Mouse (Mus musculus) limb, embryonic 14.5 days (tissue): ENCODE data around the gene Hoxc13. TPM values are rescaled to one million over a fixed set of nuclear protein-coding genes. Genes with fewer than 3 reads are reported as not detected.

Experiments used
- ATAC-seq: fragments of 200-750 bp; cut with Nextera tagmentation; 2 replicates; pipeline ENCODE4 v1.8.0; 2017; ENCODE audit warnings: low read depth, moderate number of reproducible peaks, moderate TSS enrichment; ENCODE audit not compliant: low FRiP score
- DNase-seq: peaks from one replicate; pipeline ENCODE4 v3.0.0-alpha.2; 2015; ENCODE audit warnings: low spot score
- H3K27ac ChIP-seq: fragments of 300-500 bp; sonication (generic); replicated peaks from 2 replicates; pipeline ENCODE4 v1.5.1; 2014; ENCODE audit warnings: low read depth, mild to moderate bottlenecking, low read length, moderate library complexity, mixed read lengths
- H3K27me3 ChIP-seq: fragments of 300-500 bp; sonication (generic); 2 replicates; pipeline ENCODE4 v1.6.1; 2014; ENCODE audit warnings: low read length, mixed read lengths; ENCODE audit not compliant: control insufficient read depth, insufficient read depth
- H3K36me3 ChIP-seq: fragments of 300-500 bp; sonication (generic); 2 replicates; pipeline ENCODE4 v1.6.1; 2014; ENCODE audit warnings: mild to moderate bottlenecking, low read length, moderate library complexity, mixed read lengths; ENCODE audit not compliant: control insufficient read depth, insufficient read depth
- H3K4me1 ChIP-seq: fragments of 300-500 bp; sonication (generic); 2 replicates; pipeline ENCODE4 v1.6.1; 2014; ENCODE audit warnings: antibody characterized with exemption, low read length, mixed read lengths; ENCODE audit not compliant: control insufficient read depth, insufficient read depth
- H3K4me2 ChIP-seq: fragments of 300-500 bp; sonication (generic); replicated peaks from 2 replicates; pipeline ENCODE4 v1.6.1; 2014; ENCODE audit warnings: low read depth, mild to moderate bottlenecking, low read length, moderate library complexity; ENCODE audit not compliant: severe bottlenecking
- H3K4me3 ChIP-seq: fragments of 300-500 bp; sonication (generic); replicated peaks from 2 replicates; pipeline ENCODE4 v1.5.1; 2014; ENCODE audit warnings: low read length
- H3K9ac ChIP-seq: fragments of 300-500 bp; sonication (generic); 2 replicates; pipeline ENCODE4 v1.6.1; 2014; ENCODE audit warnings: mild to moderate bottlenecking, low read depth, low read length, moderate library complexity; ENCODE audit not compliant: severe bottlenecking
- H3K9me3 ChIP-seq: fragments of 300-500 bp; sonication (generic); 2 replicates; pipeline ENCODE4 v1.6.1; 2016; ENCODE audit warnings: low read length; ENCODE audit not compliant: control insufficient read depth
- POLR2A ChIP-seq: fragments of 200-500 bp; IDR thresholded peaks from 2 replicates; pipeline ENCODE4 v1.8.0; 2012; ENCODE audit warnings: inconsistent platforms, mild to moderate bottlenecking, moderate library complexity, borderline replicate concordance; ENCODE audit not compliant: insufficient read depth, insufficient read length; ENCODE audit errors: extremely low read depth
- WGBS: fragments of 180-500 bp; shearing (Covaris S2); extraction: QIAGEN DNeasy Blood & Tissue Kit; methylation state at CpG from one replicate; pipeline ENCODE4 v1.1.7; 2014; 5-methylcytosine and 5-hydroxymethylcytosine counted together
- polyA plus RNA-seq, 2 experiments: library from polyadenylated mRNA; depleted of rRNA in 1 of 2; stranded (reverse) in 1 of 2; unstranded in 1 of 2; fragments of >200 nt; fragmentation: Nextera tagmentation in 1 of 2; extraction: Ambion mirVana in 1 of 2; gene quantifications; 2 replicates each; pipeline versions ENCODE4 v1.2.1 to v1.2.3; 2012 to 2014

The Hoxc13 gene
- polyA plus RNA-seq, 2 experiments: 2.9 to 6.1 TPM

- peak; percentile 42; the same call in 1 of the 2 replicates for ATAC-seq
- no peaks in the 10 kb centered on the region for H3K9me3 ChIP-seq
- under 1% methylated on average over 13 of the region's 13 CpGs for WGBS
- DNase-seq: peak; percentile 74
- peak overlapping the region; percentile 45 for H3K27ac ChIP-seq
- 0 out of 2 replicates have a peak overlapping the region, but pooled peaks have one; percentile 3 for H3K9ac ChIP-seq
- peaks cover 12% of the 10 kb centered on the region; the same call in 1 of the 2 replicates for H3K4me1 ChIP-seq
- peak overlapping the region; percentile 43 for H3K4me2 ChIP-seq
- H3K27me3 ChIP-seq: peaks cover 89% of the 10 kb centered on the region
- TF ChIP-seq POLR2A: no peak
- H3K4me3 ChIP-seq: peak overlapping the region; percentile 18; the same call in 1 of the 2 replicates
- no peaks in the 10 kb centered on the region for H3K36me3 ChIP-seq
These were observed 38.8 kb downstream of the Hoxc13 start for GRCm38 (mm10) chr15:102959663-102960191.

GRCm38 (mm10) chr15:102961728-102962127 is 40.8 kb downstream of the Hoxc13 start:
- H3K4me1 ChIP-seq: peaks cover 12% of the 10 kb centered on the region; the same call in 1 of the 2 replicates
- 4% methylated on average over 6 of the region's 6 CpGs for WGBS

DNA sequence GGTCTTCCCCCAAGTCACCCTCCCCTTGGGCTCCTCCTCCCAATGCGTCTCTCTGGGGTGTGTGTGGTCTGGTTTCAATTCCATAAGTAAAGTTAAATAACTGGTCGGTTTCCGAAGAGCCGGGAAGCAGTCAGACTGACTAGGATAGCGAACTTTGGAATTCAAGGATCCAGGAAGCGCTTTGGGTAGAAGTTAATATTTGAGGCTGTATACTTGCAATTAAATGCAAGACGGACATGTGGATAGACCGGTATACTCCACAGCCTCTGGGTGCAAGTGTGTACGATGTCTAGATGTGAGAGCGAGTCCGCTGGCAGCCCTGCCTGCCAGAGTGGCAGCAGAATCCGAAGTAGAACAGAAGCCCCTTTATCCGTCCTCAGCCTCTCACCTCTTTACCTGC is 41.6 kb downstream of the Hoxc13 start:
- Histone ChIP-seq H3K27ac (peak overlapping the region; percentile 61), H3K4me2 (peak overlapping the region; percentile 54), H3K4me1 (peaks cover 12% of the 10 kb centered on the region; the same call in 1 of the 2 replicates), H3K27me3 (peaks cover 90% of the 10 kb centered on the region), H3K36me3 (no peaks in the 10 kb centered on the region), H3K4me3 (peak overlapping the region; percentile 21), H3K9ac (peak overlapping the region; percentile 40), H3K9me3 (no peaks in the 10 kb centered on the region)
- DNase-seq: no peak
- WGBS: 4% methylated on average over 13 of the region's 13 CpGs
- no peak for TF ChIP-seq POLR2A
- ATAC-seq: no peak

More at GRCm38 (mm10) chr15:102961728-102962127, 40.8 kb downstream of the Hoxc13 start:
- no peak overlapping the region for H3K4me3 ChIP-seq
- H3K27ac ChIP-seq: 0 out of 2 replicates have a peak overlapping the region, but pooled peaks have one; percentile 39
- no peak for TF ChIP-seq POLR2A
- no peaks in the 10 kb centered on the region for H3K36me3 ChIP-seq
- DNase-seq (no peak), ATAC-seq (no peak)
- 0 out of 2 replicates have a peak overlapping the region, but pooled peaks have one; percentile 21 for H3K9ac ChIP-seq
- no peaks in the 10 kb centered on the region for H3K9me3 ChIP-seq
- peak overlapping the region; percentile 29 for H3K4me2 ChIP-seq
- H3K27me3 ChIP-seq: peaks cover 90% of the 10 kb centered on the region

GRCm38 (mm10) chr15:102963259-102963658 is 42.4 kb downstream of the Hoxc13 start:
- peak overlapping the region; percentile 50 for H3K27ac ChIP-seq
- DNase-seq (no peak), ATAC-seq (no peak)
- peak overlapping the region; percentile 46 for H3K9ac ChIP-seq
- TF ChIP-seq POLR2A: no peak
- H3K4me3 ChIP-seq: peak overlapping the region; percentile 19
- H3K36me3 ChIP-seq: no peaks in the 10 kb centered on the region
- H3K4me2 ChIP-seq: peak overlapping the region; percentile 54
- no peaks in the 10 kb centered on the region for H3K9me3 ChIP-seq
- peaks cover 89% of the 10 kb centered on the region for H3K27me3 ChIP-seq
- 5% methylated on average over 8 of the region's 8 CpGs for WGBS
- peaks cover 12% of the 10 kb centered on the region; the same call in 1 of the 2 replicates for H3K4me1 ChIP-seq

GRCm38 (mm10) chr15:102963671-102964640 is 43.1 kb downstream of the Hoxc13 start:
- no peak for TF ChIP-seq POLR2A
- Histone ChIP-seq H3K27me3 (peaks cover 91% of the 10 kb centered on the region), H3K4me3 (peak overlapping the region; percentile 19), H3K9ac (peak overlapping the region; percentile 46), H3K27ac (peak overlapping the region; percentile 50), H3K4me2 (peak overlapping the region; percentile 54), H3K9me3 (no peaks in the 10 kb centered on the region), H3K4me1 (peaks cover 12% of the 10 kb centered on the region; the same call in 1 of the 2 replicates), H3K36me3 (no peaks in the 10 kb centered on the region)
- ATAC-seq (no peak), DNase-seq (no peak)
- 4% methylated on average over 28 of the region's 28 CpGs for WGBS
